Mouse (Mus musculus) kidney, postnatal 0 days (tissue): ENCODE results near the gene Btbd6. TPM values are rescaled to one million over a fixed set of nuclear protein-coding genes. Genes with fewer than 3 reads are reported as not detected.
A peak's percentile ranks its signal among the peaks of the same experiment; 100 is the strongest.

Experiments
- ATAC-seq: fragments of 200-750 bp; cut with Nextera tagmentation; replicated peaks from 2 replicates; pipeline ENCODE4 v1.8.0; 2017; ENCODE audit warnings: low read depth, moderate number of reproducible peaks, moderate TSS enrichment, moderate library complexity; ENCODE audit not compliant: low FRiP score
- DNase-seq: peaks from one replicate; pipeline ENCODE4 v3.0.0-alpha.2; 2016; ENCODE audit warnings: low spot score
- H3K27ac ChIP-seq: fragments of 300-500 bp; sonication (generic); 2 replicates; pipeline ENCODE4 v1.5.1; 2014; ENCODE audit warnings: mild to moderate bottlenecking
- H3K27me3 ChIP-seq: fragments of 300-500 bp; sonication (generic); 2 replicates; pipeline ENCODE4 v1.6.1; 2014; ENCODE audit warnings: low read length, mixed read lengths; ENCODE audit not compliant: insufficient read depth
- H3K36me3 ChIP-seq: fragments of 300-500 bp; sonication (generic); 2 replicates; pipeline ENCODE4 v1.6.1; 2014; ENCODE audit warnings: low read length, mixed read lengths; ENCODE audit not compliant: insufficient read depth
- H3K4me1 ChIP-seq: fragments of 300-500 bp; sonication (generic); replicated peaks from 2 replicates; pipeline ENCODE4 v1.6.1; 2014; ENCODE audit warnings: antibody characterized with exemption, low read length, mixed read lengths; ENCODE audit not compliant: insufficient read depth
- H3K4me2 ChIP-seq: fragments of 300-500 bp; sonication (generic); 2 replicates; pipeline ENCODE4 v1.6.1; 2014; ENCODE audit warnings: mild to moderate bottlenecking, low read length, moderate library complexity, mixed read lengths
- H3K4me3 ChIP-seq: fragments of 300-500 bp; sonication (generic); replicated peaks from 2 replicates; pipeline ENCODE4 v1.5.1; 2014; ENCODE audit warnings: low read depth, low read length
- H3K9ac ChIP-seq: fragments of 300-500 bp; sonication (generic); 2 replicates; pipeline ENCODE4 v1.6.1; 2014; ENCODE audit warnings: low read depth, low read length
- H3K9me3 ChIP-seq: fragments of 300-500 bp; sonication (generic); replicated peaks from 2 replicates; pipeline ENCODE4 v1.6.1; 2016; ENCODE audit warnings: low read length, inconsistent platforms, mixed read lengths
- CTCF ChIP-seq: IDR thresholded peaks from 2 replicates; pipeline ENCODE4 v1.5.1; 2016; ENCODE audit warnings: antibody characterized with exemption, low read depth, mild to moderate bottlenecking, moderate library complexity
- WGBS: fragments of 180-500 bp; shearing (Covaris S2); extraction: QIAGEN DNeasy Blood & Tissue Kit; methylation state at CpG from one replicate; pipeline ENCODE4 v1.1.7; 2014; 5-methylcytosine and 5-hydroxymethylcytosine counted together
- polyA plus RNA-seq: library from polyadenylated mRNA; unstranded; fragments of >200 nt; fragmentation: Nextera tagmentation; extraction: Ambion mirVana; gene quantifications from 2 replicates; pipeline ENCODE4 v1.2.1, GENCODE M21; 2015

The Btbd6 gene
- polyA plus RNA-seq, 1 experiment from 2014 or later: 22.8 TPM

DNA sequence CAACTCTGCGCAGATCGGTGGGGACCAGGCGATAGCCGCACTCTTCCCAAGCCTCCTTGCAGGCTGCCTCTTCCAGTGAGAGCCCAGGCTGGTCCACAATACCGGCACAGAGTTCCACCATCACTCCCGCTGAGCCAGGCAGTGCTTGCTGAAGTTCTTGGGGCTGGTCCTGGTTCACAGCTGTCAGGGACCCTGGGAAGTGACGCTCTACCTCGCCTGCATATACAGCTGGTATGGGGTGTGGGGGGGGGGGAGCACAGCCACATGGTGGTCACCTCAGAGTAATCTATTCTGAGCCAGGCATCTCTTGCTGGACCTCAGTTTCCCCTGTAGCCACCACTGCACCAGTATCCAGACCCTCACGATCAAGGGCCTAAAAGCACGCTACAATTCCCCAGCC is 37.9 kb upstream of the Btbd6 start:
- WGBS: 82% methylated on average over 10 of the region's 10 CpGs
- H3K4me1 ChIP-seq: peaks cover 9% of the 10 kb centered on the region
- H3K9me3 ChIP-seq: no peaks in the 10 kb centered on the region
- no peak for DNase-seq
- no peak for ATAC-seq
- no peak for TF ChIP-seq CTCF
- no peaks in the 10 kb centered on the region for H3K27me3 ChIP-seq
- no peak overlapping the region for H3K4me3 ChIP-seq
- H3K4me2 ChIP-seq: no peak overlapping the region
- no peak overlapping the region for H3K27ac ChIP-seq
- no peak overlapping the region for H3K9ac ChIP-seq
- no peaks in the 10 kb centered on the region for H3K36me3 ChIP-seq

DNA sequence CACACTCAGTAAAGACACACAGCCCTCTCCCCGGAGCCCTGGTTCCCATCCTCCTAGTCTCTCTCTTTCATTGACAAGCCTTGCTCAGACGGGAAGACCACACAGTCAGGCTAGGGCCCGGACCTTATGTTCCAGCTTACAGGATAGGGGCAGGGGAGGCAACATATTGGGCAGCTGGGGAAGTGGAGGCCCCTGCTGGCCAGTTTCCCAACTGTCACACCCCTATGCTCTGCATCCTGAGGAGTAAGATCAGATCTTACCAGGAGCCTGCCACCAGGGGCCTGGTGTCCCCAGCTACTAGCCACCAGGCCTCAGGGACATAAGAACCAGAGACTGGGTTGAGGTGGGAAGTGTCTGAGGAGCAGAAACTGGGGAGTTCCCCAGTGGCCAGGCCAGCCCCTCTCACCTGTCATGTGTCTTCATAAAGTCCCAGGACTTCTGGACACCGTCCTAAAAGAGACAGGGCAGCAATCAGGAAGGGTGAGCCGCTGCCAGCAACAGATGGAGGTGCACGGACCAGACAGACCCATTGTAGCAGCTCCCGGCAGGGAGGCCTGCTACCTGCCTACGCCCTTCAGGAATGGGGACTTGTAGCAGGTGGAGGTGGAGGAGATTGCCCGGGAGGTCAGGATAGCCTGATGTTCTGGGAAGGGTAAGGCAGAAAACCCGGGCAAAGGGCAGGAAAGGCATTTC is 37.3 kb upstream of the Btbd6 start:
- DNase-seq: peak; percentile 73
- WGBS: 62% methylated on average over 10 of the region's 10 CpGs
- ATAC-seq: 0 out of 2 replicates have a peak, but pooled peaks have one; percentile 18

DNA sequence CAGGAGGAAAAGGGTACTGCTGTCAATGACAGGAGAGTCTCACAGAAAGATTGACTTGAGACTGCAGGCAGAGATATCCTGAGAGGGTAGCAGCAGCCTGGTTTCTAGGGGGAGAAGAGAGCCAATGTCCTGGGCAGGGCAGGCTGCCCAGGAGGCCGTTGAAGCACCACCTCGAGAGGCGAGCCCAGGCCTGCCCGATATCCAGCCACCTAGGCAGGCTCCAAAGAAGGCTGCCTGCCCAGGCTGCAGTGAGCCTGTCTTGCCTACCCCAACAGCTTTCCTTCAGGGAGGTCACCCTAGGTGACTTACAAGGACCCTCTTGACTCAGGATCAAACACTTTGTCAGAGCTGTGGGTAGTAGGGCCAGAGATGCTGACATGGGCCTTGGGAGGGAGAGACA is 36.0 kb upstream of the Btbd6 start:
- H3K27me3 ChIP-seq: no peaks in the 10 kb centered on the region
- no peak overlapping the region for H3K4me2 ChIP-seq
- no peak for DNase-seq
- H3K4me1 ChIP-seq: peaks cover 9% of the 10 kb centered on the region
- H3K9ac ChIP-seq: no peak overlapping the region
- no peak for TF ChIP-seq CTCF
- ATAC-seq: no peak
- no peak overlapping the region for H3K4me3 ChIP-seq
- no peaks in the 10 kb centered on the region for H3K36me3 ChIP-seq
- H3K9me3 ChIP-seq: no peaks in the 10 kb centered on the region
- 80% methylated on average over 4 of the region's 4 CpGs for WGBS
- H3K27ac ChIP-seq: no peak overlapping the region

More for the DNA sequence above, 37.3 kb upstream of the Btbd6 start:
- Histone ChIP-seq H3K9me3 (no peaks in the 10 kb centered on the region), H3K4me2 (no peak overlapping the region), H3K27ac (no peak overlapping the region), H3K4me1 (peaks cover 9% of the 10 kb centered on the region), H3K9ac (no peak overlapping the region), H3K36me3 (no peaks in the 10 kb centered on the region), H3K27me3 (no peaks in the 10 kb centered on the region), H3K4me3 (no peak overlapping the region)
- TF ChIP-seq CTCF: peak; percentile 76

DNA sequence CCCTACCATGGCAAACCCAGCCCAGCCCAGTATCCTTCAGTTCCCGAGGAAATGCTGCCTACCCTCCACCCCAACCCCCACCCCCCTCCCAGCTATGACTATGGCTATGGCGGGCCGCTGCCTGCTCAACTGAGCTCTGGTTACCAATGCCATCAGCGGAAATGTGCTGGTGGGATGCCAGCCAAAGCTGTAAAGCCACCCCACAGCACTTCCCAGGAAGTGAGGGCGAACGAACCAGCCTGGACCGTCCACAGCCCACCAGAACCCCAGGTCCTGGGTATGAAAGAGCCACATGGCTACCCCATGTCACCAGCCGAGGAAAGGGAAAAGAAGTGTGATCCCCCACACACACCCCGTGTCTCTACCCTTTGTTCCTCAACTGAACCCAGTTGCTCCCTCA is 35.6 kb upstream of the Btbd6 start:
- ATAC-seq (no peak), DNase-seq (no peak)
- Histone ChIP-seq H3K27me3 (no peaks in the 10 kb centered on the region), H3K4me3 (no peak overlapping the region), H3K4me2 (peak overlapping the region; percentile 64; the same call in 1 of the 2 replicates), H3K9me3 (no peaks in the 10 kb centered on the region), H3K36me3 (no peaks in the 10 kb centered on the region), H3K27ac (no peak overlapping the region), H3K9ac (no peak overlapping the region), H3K4me1 (peaks cover 9% of the 10 kb centered on the region)
- WGBS: 83% methylated on average over 9 of the region's 9 CpGs
- no peak for TF ChIP-seq CTCF

DNA sequence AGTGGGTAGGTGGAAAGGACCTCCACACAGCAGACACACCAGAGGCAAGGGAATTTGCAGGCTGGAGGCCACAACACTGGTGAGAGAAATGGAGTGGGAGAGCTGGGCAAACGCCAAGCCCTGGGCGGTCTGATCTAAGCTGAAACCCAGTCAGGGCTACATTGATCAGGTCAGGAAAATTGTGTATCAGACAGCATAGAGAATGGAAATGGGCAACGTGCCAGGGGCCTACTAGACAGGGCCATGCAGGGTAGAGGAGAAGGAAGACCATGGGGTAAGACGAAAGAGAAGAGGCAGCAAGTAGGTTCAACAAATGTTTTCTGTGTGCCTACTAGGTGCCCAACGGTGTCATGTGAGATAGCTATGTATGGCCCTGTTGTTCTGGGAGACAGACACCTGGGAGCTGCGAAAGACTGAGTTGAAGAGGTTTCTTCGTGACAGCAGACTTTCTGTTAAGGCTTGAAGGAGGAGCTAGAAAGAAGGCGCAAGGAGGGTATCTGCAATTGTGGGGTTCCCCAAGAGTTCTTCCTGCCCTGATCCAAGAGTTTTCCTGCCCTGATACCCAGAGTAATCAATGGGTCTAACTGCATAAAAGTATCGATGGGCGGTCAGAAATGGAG is 35.0 kb upstream of the Btbd6 start:
- H3K4me2 ChIP-seq: peak overlapping the region; percentile 64
- ATAC-seq (peak; percentile 1; the same call in 1 of the 2 replicates), DNase-seq (no peak)
- no peak for TF ChIP-seq CTCF
- peak overlapping the region; percentile 68 for H3K4me3 ChIP-seq
- WGBS: 42% methylated on average over 10 of the region's 10 CpGs
- no peaks in the 10 kb centered on the region for H3K9me3 ChIP-seq
- peaks cover 9% of the 10 kb centered on the region for H3K4me1 ChIP-seq
- H3K9ac ChIP-seq: peak overlapping the region; percentile 82
- no peaks in the 10 kb centered on the region for H3K36me3 ChIP-seq
- no peaks in the 10 kb centered on the region for H3K27me3 ChIP-seq
- no peak overlapping the region; the same call in 1 of the 2 replicates for H3K27ac ChIP-seq

DNA sequence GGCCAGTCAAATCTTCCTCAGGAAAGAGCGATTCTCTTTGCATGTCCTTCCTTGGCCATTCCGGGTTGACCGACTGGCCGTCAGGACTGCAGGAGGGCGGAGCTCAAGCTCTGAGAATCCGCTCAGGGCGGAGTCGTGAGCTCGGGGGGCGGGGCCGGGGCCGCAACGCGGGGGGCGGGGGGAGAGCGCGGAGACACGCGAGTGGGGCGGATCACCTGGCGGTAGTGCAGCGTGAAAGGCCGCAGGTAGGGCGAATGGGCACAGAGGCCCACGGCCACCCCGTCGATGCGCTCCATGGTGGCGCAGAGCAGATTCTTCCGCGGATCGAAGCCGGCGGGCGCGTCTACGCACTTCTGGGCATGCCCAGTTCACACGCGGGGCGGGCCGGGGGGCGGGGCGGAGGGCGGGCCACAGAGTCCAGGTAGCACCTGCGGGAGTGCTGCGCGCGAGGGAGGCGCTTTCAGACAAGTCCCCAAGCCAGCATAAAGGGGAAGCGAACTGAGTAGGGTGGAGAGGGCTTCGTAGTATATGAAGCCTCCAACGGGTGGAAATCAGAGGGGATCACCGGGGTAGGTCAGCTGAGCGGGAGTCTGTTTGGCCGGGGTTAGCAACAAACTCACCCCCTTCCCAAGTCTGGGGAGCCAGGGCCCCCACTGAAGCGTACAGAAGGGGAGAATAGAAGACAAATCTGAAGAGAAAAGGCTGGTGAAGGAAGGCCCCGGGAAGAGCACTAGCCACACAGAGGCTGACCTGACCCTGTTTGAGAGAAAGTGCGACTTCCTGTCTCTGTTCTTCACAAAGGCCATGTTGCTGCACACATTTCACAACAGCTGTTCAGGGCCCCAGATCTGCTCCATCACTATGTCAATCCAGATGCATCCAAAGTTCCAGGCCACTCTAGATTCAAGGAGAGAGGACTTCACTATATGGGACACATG is 34.2 kb upstream of the Btbd6 start, which contains the start of gene Nudt14:
Nudt14 (minus strand) TSS at position 349 of the 938 bp plus-strand sequence.
- Histone ChIP-seq H3K9me3 (no peaks in the 10 kb centered on the region), H3K27me3 (no peaks in the 10 kb centered on the region), H3K4me3 (peak within 1 kb of the TSS; percentile 68), H3K9ac (peak within 1 kb of the TSS; percentile 82), H3K27ac (peak within 1 kb of the TSS; percentile 83), H3K4me2 (peak within 1 kb of the TSS; percentile 64), H3K4me1 (peaks cover 9% of the 10 kb centered on the region), H3K36me3 (no peaks in the 10 kb centered on the region)
- DNase-seq (peak; percentile 89), ATAC-seq (peak; percentile 85)
- 1% methylated on average over 47 of the region's 58 CpGs for WGBS
- TF ChIP-seq CTCF: no peak
